Mouse (Mus musculus) small intestine, adult 2 months (tissue): Measurements from ENCODE around the gene Aqp11. TPM values are rescaled to one million over a fixed set of nuclear protein-coding genes. Genes with fewer than 3 reads are reported as not detected.

Source experiments
- H3K27ac ChIP-seq: fragments of 200-500 bp; 2 replicates; pipeline ENCODE4 v1.5.1; 2012; ENCODE audit warnings: low read depth, low read length, control low read depth, inconsistent platforms; ENCODE audit not compliant: insufficient read depth
- H3K27me3 ChIP-seq: fragments of 200-500 bp; 2 replicates; pipeline ENCODE4 v1.6.1; 2012; ENCODE audit warnings: mild to moderate bottlenecking, moderate library complexity, low read length, inconsistent platforms; ENCODE audit not compliant: control insufficient read depth, insufficient read depth
- H3K36me3 ChIP-seq: fragments of 200-500 bp; 2 replicates; pipeline ENCODE4 v1.6.1; 2012; ENCODE audit warnings: mild to moderate bottlenecking, low read length, control low read depth, inconsistent platforms; ENCODE audit not compliant: control insufficient read depth, insufficient read depth
- H3K4me1 ChIP-seq: fragments of 200-500 bp; 2 replicates; pipeline ENCODE4 v1.6.1; 2012; ENCODE audit warnings: low read length, inconsistent platforms, mixed read lengths; ENCODE audit not compliant: control insufficient read depth, insufficient read depth, insufficient read length
- H3K4me3 ChIP-seq: fragments of 200-500 bp; 2 replicates; pipeline ENCODE4 v1.5.1; 2012; ENCODE audit warnings: low read depth, mild to moderate bottlenecking, control low read depth, inconsistent platforms, low read length, moderate library complexity
- CTCF ChIP-seq: fragments of 200-500 bp; IDR thresholded peaks from 2 replicates; pipeline ENCODE4 v1.5.1; 2012; ENCODE audit warnings: low read depth, mild to moderate bottlenecking, control low read depth, inconsistent platforms, low read length, moderate library complexity, mixed read lengths; ENCODE audit not compliant: insufficient replicate concordance, insufficient read length; ENCODE audit errors: extremely low read depth
- POLR2A ChIP-seq: fragments of 200-500 bp; IDR thresholded peaks from 2 replicates; pipeline ENCODE4 v1.6.1; 2012; ENCODE audit warnings: low read depth, mild to moderate bottlenecking, control low read depth, inconsistent platforms, low read length, moderate library complexity
- WGBS: fragments of 180-500 bp; shearing (Covaris S2); methylation state at CpG from one replicate; pipeline ENCODE4 v1.1.7; 2018; 5-methylcytosine and 5-hydroxymethylcytosine counted together
- polyA plus RNA-seq: library from polyadenylated mRNA; depleted of rRNA; stranded (reverse); fragments of >200 nt; gene quantifications from 2 replicates; pipeline ENCODE4 v1.2.3, GENCODE M21; 2012

Gene Aqp11
- polyA plus RNA-seq, 1 experiment: 88.3 TPM

DNA sequence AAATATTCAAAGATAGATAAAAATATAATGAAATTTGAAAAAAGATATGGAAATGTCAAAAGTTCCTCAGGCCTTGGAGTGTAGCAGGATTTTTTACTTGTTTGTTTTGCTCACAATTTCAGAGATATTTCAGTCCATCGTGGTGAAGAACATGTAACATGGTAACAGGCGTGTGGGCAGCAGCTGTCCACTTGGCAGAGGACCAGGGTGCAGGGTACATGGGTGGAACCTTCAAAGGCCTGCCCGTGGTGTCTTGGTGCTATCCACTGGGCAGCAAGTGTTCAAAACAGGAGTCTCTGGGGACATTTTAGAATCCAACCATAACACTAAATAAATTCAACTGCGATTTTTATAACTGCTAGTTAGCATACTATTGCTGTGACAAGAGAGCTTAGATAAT lies 31.0 kb downstream of the Aqp11 start:
- no peak overlapping the region for H3K27ac ChIP-seq

DNA sequence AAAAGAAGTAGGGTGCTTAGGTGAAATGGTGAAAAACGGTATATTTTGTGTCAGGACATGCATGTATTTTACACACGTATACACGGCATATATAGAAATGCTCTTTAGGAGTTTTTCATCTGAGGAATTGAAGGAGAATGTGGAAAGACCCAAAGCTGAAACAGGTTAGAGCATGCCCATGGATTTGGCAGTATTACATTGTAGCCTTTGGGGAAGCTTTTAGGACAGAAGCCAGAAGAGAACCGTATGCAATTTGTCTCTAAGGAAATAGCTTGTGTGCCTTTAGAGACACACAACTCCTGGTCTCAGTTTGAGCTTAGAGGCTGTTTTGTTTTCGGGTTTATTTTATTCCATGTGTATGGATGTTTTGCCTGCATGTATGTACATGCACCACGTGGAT lies 37.0 kb downstream of the Aqp11 start:
- no peak for TF ChIP-seq CTCF
- no peak for TF ChIP-seq POLR2A
- Histone ChIP-seq H3K36me3 (no peaks in the 10 kb centered on the region; the same call in 1 of the 2 replicates), H3K4me1 (peaks cover 3% of the 10 kb centered on the region), H3K27me3 (no peaks in the 10 kb centered on the region), H3K27ac (no peak overlapping the region), H3K4me3 (no peak overlapping the region)
- 75% methylated on average over 6 of the region's 6 CpGs for WGBS

More for the DNA sequence above, 31.0 kb downstream of the Aqp11 start:
- no peak for TF ChIP-seq POLR2A
- TF ChIP-seq CTCF: no peak
- Histone ChIP-seq H3K27me3 (no peaks in the 10 kb centered on the region), H3K4me3 (no peak overlapping the region), H3K36me3 (peaks cover 4% of the 10 kb centered on the region; the same call in 1 of the 2 replicates), H3K4me1 (0 out of 2 replicates have a peak, but pooled peaks cover 2% of the 10 kb centered on the region)
- 38% methylated on average over 4 of the region's 4 CpGs for WGBS

DNA sequence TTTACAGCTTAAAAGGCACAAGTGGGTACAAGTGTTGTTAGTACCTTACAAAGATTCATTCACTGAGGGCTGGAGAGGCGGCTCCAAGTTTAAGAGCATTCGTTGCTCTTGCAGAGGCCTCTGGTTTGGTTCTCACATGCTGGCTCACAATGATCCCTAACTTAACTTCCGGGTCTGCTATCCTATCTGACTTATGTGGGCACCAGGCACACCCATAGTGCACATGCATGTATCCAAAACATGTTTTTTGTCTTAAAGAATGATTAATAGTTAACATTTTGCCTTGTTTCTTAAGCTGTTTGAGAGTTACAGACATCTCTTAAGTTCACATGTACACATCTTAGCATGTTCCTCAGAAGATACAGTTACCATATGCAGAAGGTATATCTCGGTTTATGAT lies 37.9 kb downstream of the Aqp11 start:
- H3K4me3 ChIP-seq: no peak overlapping the region
- H3K4me1 ChIP-seq: peaks cover 7% of the 10 kb centered on the region
- 91% methylated on average over 4 of the region's 4 CpGs for WGBS
- no peak overlapping the region for H3K27ac ChIP-seq
- TF ChIP-seq CTCF (no peak), POLR2A (no peak)
- no peaks in the 10 kb centered on the region for H3K27me3 ChIP-seq
- no peaks in the 10 kb centered on the region for H3K36me3 ChIP-seq

DNA sequence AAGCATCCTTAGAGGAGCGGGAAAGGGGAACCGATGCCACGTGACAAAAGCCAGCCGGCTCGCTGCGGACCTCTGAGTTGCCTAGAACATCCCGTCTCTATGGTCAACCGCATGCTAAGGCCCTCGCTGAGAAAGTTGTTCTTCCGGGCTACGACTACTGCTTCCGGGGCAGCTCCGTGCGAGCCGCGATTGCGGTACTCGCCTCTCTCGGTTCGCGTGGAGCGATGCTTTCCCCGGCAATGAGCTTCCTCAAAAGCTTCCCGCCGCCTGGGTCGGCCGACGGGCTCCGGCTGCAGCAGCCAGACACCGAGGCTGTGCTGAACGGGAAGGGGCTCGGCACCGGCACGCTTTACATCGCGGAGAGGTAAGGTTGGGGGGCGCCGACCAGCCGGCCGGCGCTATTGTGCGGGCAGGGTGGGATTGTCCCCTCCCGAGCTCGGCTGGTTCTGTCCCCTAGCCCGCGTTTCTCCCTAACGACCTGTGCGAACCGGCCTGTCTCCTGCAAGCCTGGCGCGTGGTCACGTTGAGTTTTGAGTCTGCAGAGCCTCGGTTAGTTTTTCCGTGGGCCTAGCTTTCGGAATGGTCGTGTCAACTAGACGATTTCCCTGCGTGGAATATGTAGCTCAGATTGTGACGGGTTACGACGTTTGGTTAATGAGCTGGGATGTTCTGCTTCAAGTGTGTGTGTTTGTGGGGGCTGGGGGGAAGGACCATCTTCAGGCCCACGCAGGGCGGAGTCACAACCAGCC lies 41.4 kb downstream of the Aqp11 start, which contains the start of gene Clns1a:
TSS of gene Clns1a (plus strand) at position 129 of the 749 bp plus-strand sequence.
- Histone ChIP-seq H3K36me3 (no peaks in the 10 kb centered on the region), H3K27ac (peak within 1 kb of the TSS; percentile 31), H3K27me3 (no peaks in the 10 kb centered on the region), H3K4me3 (peak within 1 kb of the TSS; percentile 73), H3K4me1 (peaks cover 7% of the 10 kb centered on the region)
- TF ChIP-seq POLR2A: peak; percentile 50; the same call in 1 of the 2 replicates
- no peak for TF ChIP-seq CTCF
- WGBS: under 1% methylated on average over 63 of the region's 63 CpGs

DNA sequence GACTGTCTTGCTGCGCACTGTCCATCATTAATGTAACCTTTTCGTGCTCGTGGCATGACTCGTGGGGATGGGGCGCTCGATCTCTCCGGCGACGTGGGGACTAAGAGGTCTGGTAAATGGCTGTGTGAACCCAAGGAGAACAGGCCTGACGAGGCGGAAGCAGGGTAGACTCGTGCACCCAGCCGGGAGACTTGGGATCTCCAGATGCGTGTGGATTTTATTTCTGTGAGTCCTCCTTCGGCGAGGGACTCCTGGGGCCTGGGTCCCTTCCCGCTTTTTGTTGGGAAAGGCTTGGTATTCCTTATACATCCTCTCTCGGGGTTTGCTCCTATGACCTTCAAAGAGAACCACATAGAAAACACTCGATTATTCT lies 42.0 kb downstream of the Aqp11 start:
- Histone ChIP-seq H3K27me3 (no peaks in the 10 kb centered on the region), H3K4me1 (peaks cover 7% of the 10 kb centered on the region), H3K4me3 (peak overlapping the region; percentile 73), H3K36me3 (no peaks in the 10 kb centered on the region), H3K27ac (peak overlapping the region; percentile 31)
- 33% methylated on average over 19 of the region's 19 CpGs for whole genome bisulfite sequencing
- no peak for TF ChIP-seq POLR2A

DNA sequence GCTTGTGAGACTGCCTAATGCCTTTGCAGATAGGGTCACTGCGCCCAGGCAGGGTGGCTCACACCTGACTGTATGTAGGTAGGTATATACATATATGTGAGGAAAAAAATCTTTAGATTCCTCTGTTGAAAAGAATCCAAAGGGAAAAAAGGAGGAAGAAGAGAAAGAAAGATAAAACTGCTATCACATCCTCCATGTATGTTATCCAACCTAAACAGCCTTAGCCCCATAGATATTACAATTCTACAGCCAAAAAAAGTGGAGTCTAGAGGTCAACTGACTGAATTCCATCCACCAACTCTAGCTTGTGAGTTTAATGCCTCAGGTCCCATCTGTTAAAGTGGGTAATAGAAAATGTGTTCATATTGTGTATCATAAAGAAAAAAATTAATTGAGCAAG lies 42.6 kb downstream of the Aqp11 start:
- Histone ChIP-seq H3K4me1 (peaks cover 7% of the 10 kb centered on the region), H3K27ac (no peak overlapping the region), H3K4me3 (no peak overlapping the region), H3K36me3 (no peaks in the 10 kb centered on the region), H3K27me3 (no peaks in the 10 kb centered on the region)
- TF ChIP-seq CTCF: no peak
- no peak for TF ChIP-seq POLR2A
- WGBS: 100% methylated on average over 1 of the region's 1 CpGs

DNA sequence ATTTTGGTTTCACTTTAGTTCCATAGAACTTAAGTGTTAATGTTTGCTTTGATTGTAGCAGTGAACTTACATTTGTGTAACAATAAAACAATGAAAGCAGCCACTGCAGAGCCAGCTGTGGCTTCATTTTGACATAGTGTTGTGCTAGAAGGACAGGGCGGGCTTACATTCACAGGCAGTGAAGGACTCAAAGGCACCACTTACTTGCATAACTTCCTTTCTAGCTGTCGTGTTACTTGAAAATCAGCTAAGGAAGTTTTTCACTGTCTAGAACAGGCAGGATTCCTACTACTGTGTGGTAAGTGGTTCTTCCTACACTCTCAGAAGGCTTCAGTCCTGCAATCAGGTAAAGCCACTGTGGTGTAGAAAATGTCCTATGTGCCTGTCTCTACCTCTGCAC lies 50.3 kb downstream of the Aqp11 start:
- peaks cover 17% of the 10 kb centered on the region for H3K36me3 ChIP-seq
- H3K27ac ChIP-seq: no peak overlapping the region
- H3K27me3 ChIP-seq: no peaks in the 10 kb centered on the region
- no peak overlapping the region for H3K4me3 ChIP-seq
- WGBS: 81% methylated on average over 2 of the region's 2 CpGs
- H3K4me1 ChIP-seq: peaks cover 2% of the 10 kb centered on the region; the same call in 1 of the 2 replicates
- TF ChIP-seq CTCF (no peak), POLR2A (no peak)
